Comparison of ENCODE assay signal across 8 mouse cellular contexts in genomic region chr1:72583906-72584305, GRCm38 (mm10). TPM values are rescaled to one million over a fixed set of nuclear protein-coding genes. Genes with fewer than 3 reads are reported as not detected.
A peak's percentile ranks its signal among the peaks of the same experiment; 100 is the strongest.
DNase-seq lines count a peak whose midpoint lies in the region; ATAC-seq lines count a peak whose summit lies in the region.

No protein-coding gene starts in this region.

- H3K27me3 ChIP-seq in kidney, embryonic 14.5 days (ENCODE audit: control insufficient read depth, insufficient read depth, low read length) = no peaks in the 10 kb centered on the region
- H3K27me3 ChIP-seq in hindbrain, embryonic 14.5 days (ENCODE audit: control insufficient read depth, insufficient read depth, low read length) = no peaks in the 10 kb centered on the region
- H3K27me3 ChIP-seq in midbrain, embryonic 14.5 days (ENCODE audit: control insufficient read depth, insufficient read depth, low read length) = no peaks in the 10 kb centered on the region

- peak overlapping the region; percentile 45 for H3K4me2 ChIP-seq in kidney, embryonic 14.5 days (replicated peaks; ENCODE audit: low read depth, low read length)
- H3K4me2 ChIP-seq in hindbrain, embryonic 14.5 days (replicated peaks) = peak overlapping the region; percentile 62
- peak overlapping the region; percentile 64 for H3K4me2 ChIP-seq in midbrain, embryonic 14.5 days (ENCODE audit: low read length)

- no peak for ATAC-seq in kidney, embryonic 14.5 days (ENCODE audit: low FRiP score, low TSS enrichment)
- ATAC-seq in hindbrain, embryonic 14.5 days (ENCODE audit: low FRiP score) = no peak
- ATAC-seq in midbrain, embryonic 14.5 days (ENCODE audit: low FRiP score, low TSS enrichment) = no peak

- H3K9me3 ChIP-seq in kidney, embryonic 14.5 days (ENCODE audit: control insufficient read depth, low read length) = no peaks in the 10 kb centered on the region
- no peaks in the 10 kb centered on the region for H3K9me3 ChIP-seq in hindbrain, embryonic 14.5 days (ENCODE audit: control insufficient read depth, low read length)
- H3K9me3 ChIP-seq in midbrain, embryonic 14.5 days (ENCODE audit: control insufficient read depth, low read length) = no peaks in the 10 kb centered on the region

- no peak for DNase-seq in kidney, adult 11 months
- DNase-seq in hindbrain, embryonic 14.5 days (ENCODE audit: low spot score) = no peak
- DNase-seq in midbrain, embryonic 14.5 days = no peak
- DNase-seq in cerebellum, adult 9-11 months = no peak
- DNase-seq in right cerebral cortex, adult 2 months (ENCODE audit: low spot score in 2 of 2) = no peak
- no peak for DNase-seq in spleen, adult 12 weeks (ENCODE audit: low spot score)

- peak overlapping the region; percentile 60 for H3K9ac ChIP-seq in kidney, embryonic 14.5 days (ENCODE audit: low read depth, low read length)
- H3K9ac ChIP-seq in hindbrain, embryonic 14.5 days = peak overlapping the region; percentile 68
- peak overlapping the region; percentile 62 for H3K9ac ChIP-seq in midbrain, embryonic 14.5 days (replicated peaks; ENCODE audit: low read length)

- WGBS in kidney, embryonic 14.5 days = 77% methylated on average over 4 of the region's 4 CpGs
- 82% methylated on average over 4 of the region's 4 CpGs for WGBS in hindbrain, embryonic 14.5 days
- 72% methylated on average over 4 of the region's 4 CpGs for WGBS in midbrain, embryonic 14.5 days

- H3K4me1 ChIP-seq in kidney, embryonic 14.5 days (ENCODE audit: control insufficient read depth, insufficient read depth, low read length) = no peaks in the 10 kb centered on the region
- peaks cover 4% of the 10 kb centered on the region; the same call in 1 of the 2 replicates for H3K4me1 ChIP-seq in brown adipose tissue, adult 24 weeks (ENCODE audit: control insufficient read depth, insufficient read depth, insufficient read length, low read length)
- peaks cover 14% of the 10 kb centered on the region for H3K4me1 ChIP-seq in hindbrain, embryonic 14.5 days (replicated peaks; ENCODE audit: control insufficient read depth, insufficient read depth, low read length)
- H3K4me1 ChIP-seq in midbrain, embryonic 14.5 days (ENCODE audit: control insufficient read depth, insufficient read depth, low read length) = peaks cover 10% of the 10 kb centered on the region

- peaks cover 16% of the 10 kb centered on the region for H3K36me3 ChIP-seq in kidney, embryonic 14.5 days (ENCODE audit: control insufficient read depth, insufficient read depth, low read length)
- peaks cover 35% of the 10 kb centered on the region for H3K36me3 ChIP-seq in hindbrain, embryonic 14.5 days (replicated peaks; ENCODE audit: control insufficient read depth, insufficient read depth)
- H3K36me3 ChIP-seq in midbrain, embryonic 14.5 days (ENCODE audit: control insufficient read depth, insufficient read depth, low read length) = peaks cover 28% of the 10 kb centered on the region

- peak overlapping the region; percentile 70 for H3K4me3 ChIP-seq in kidney, embryonic 14.5 days (ENCODE audit: low read length)
- H3K4me3 ChIP-seq in brown adipose tissue, adult 24 weeks (ENCODE audit: insufficient read depth, low read depth, low read length) = peak overlapping the region; percentile 73; the same call in 1 of the 2 replicates
- H3K4me3 ChIP-seq in hindbrain, embryonic 14.5 days (replicated peaks; ENCODE audit: low read length) = peak overlapping the region; percentile 59
- peak overlapping the region; percentile 72 for H3K4me3 ChIP-seq in midbrain, embryonic 14.5 days (replicated peaks; ENCODE audit: low read depth, low read length)

- H3K27ac ChIP-seq in kidney, embryonic 14.5 days (ENCODE audit: low read depth, low read length) = no peak overlapping the region
- H3K27ac ChIP-seq in brown adipose tissue, adult 24 weeks (replicated peaks; ENCODE audit: low read depth, low read length) = no peak overlapping the region
- no peak overlapping the region for H3K27ac ChIP-seq in hindbrain, embryonic 14.5 days
- H3K27ac ChIP-seq in midbrain, embryonic 14.5 days (replicated peaks; ENCODE audit: low read depth, low read length) = peak overlapping the region; percentile 94; the same call in 1 of the 2 replicates

RNA-seq across cellular contexts. Expression of gene Smarcal1, which starts 0.9 kb away (rescaled TPM):
- polyA plus RNA-seq in kidney, embryonic 14.5 days (2014; fragmentation: Nextera tagmentation; extraction: Ambion mirVana) = 16.0 and 24.4 TPM in 2 replicates
- polyA plus RNA-seq in brown adipose tissue, adult 24 weeks (2012; ENCODE audit: insufficient read depth, insufficient read length, missing spikeins) = 11.8 and 13.9 TPM in 2 replicates
- 27.2 and 35.2 TPM in 2 replicates for polyA plus RNA-seq in hindbrain, embryonic 14.5 days (2014; fragmentation: Nextera tagmentation; extraction: Ambion mirVana)
- 25.1 and 35.9 TPM in 2 replicates for polyA plus RNA-seq in midbrain, embryonic 14.5 days (2014; fragmentation: Nextera tagmentation; extraction: Ambion mirVana)

RNA-seq across cellular contexts. Expression of gene March4, which starts 47.2 kb away (rescaled TPM):
- not detected in 2 replicates for polyA plus RNA-seq in kidney, embryonic 14.5 days (2014; fragmentation: Nextera tagmentation; extraction: Ambion mirVana)
- not detected in 2 replicates for polyA plus RNA-seq in brown adipose tissue, adult 24 weeks (2012; ENCODE audit: insufficient read depth, insufficient read length, missing spikeins)
- polyA plus RNA-seq in hindbrain, embryonic 14.5 days (2014; fragmentation: Nextera tagmentation; extraction: Ambion mirVana) = 10.2 and 11.1 TPM in 2 replicates
- 5.2 and 5.7 TPM in 2 replicates for polyA plus RNA-seq in midbrain, embryonic 14.5 days (2014; fragmentation: Nextera tagmentation; extraction: Ambion mirVana)
